Mouse (Mus musculus) kidney, adult 2 months (tissue): ENCODE measurements at regions not wholly inside any gene's neighbourhood (a gene's known extent, or its start where the extent isn't known, plus 50 kb on each side); places are given as distances from the start of the nearest gene placed in this dataset.

ENCODE experiments used
- CTCF ChIP-seq: fragments of 200-500 bp; conservative IDR thresholded peaks from 2 replicates; pipeline ENCODE4 v1.5.1; 2011; ENCODE audit warnings: low read depth, mild to moderate bottlenecking, control low read depth, low read length, moderate library complexity, mixed read lengths; ENCODE audit not compliant: insufficient read depth, insufficient read length
- POLR2A ChIP-seq: fragments of 200-500 bp; IDR thresholded peaks from one replicate; pipeline ENCODE4 v1.6.1; 2011; ENCODE audit warnings: low read depth, low read length, control low read depth

DNA sequence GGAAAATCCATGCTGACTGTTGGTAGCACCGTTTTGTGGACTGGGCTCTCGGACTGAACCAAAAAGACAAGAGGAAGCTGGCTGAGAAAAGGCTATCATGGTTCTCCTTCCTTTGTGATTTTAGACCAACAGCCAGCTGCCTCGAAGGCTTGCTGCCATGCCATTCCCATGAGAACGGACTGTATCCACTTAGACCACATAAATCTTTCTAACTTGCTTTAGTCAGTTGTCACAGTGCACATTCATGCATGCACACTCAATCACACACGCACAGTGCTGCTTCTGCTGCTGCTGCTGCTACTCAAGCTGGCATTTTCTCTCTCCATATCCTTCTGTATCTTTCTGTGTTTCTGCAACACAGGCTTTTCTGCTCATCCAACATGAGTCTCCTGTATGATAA is 1405.8 kb downstream of the Gsdmc2 start:
- no peak for TF ChIP-seq CTCF
- no peak for TF ChIP-seq POLR2A
